Mouse (Mus musculus) forebrain, embryonic 14.5 days (tissue): ENCODE results near the gene Upp2. TPM values are rescaled to one million over a fixed set of nuclear protein-coding genes. Genes with fewer than 3 reads are reported as not detected.

Experiments
- polyA plus RNA-seq: library from polyadenylated mRNA; unstranded; fragments of >200 nt; fragmentation: Nextera tagmentation; extraction: Ambion mirVana; gene quantifications from 2 replicates; pipeline ENCODE4 v1.2.1, GENCODE M21; 2014

The Upp2 gene
- polyA plus RNA-seq, 1 experiment from 2014 or later, result 13.1 TPM

Other genes starting within 250 kb of the Upp2 start
- 1.1 and 1.2 TPM in 2 replicates for gene Acvr1c, start 209.4 kb upstream of the Upp2 start, polyA plus RNA-seq
- gene Gm17409, start 97.2 kb upstream of the Upp2 start, polyA plus RNA-seq, result not detected in 2 replicates
- 8.7 and 9.5 TPM in 2 replicates for gene Acvr1, start 141 bp upstream of the Upp2 start, polyA plus RNA-seq